Mouse (Mus musculus): ENCODE data around the gene Cux1.
A peak's percentile ranks its signal among the peaks of the same experiment; 100 is the strongest.

The Cux1 gene

GRCm38 (mm10) chr5:136568026-136568765, 906 bp upstream of the Cux1 start:
- peak; percentile 82 for DNase-seq (ENCODE audit: extremely low spot score, low spot score)

GRCm38 (mm10) chr5:136566812-136567175, 496 bp downstream of the Cux1 start:
- peak; percentile 84 for DNase-seq (ENCODE audit: extremely low spot score, low spot score)

- peak; percentile 74 for DNase-seq (ENCODE audit: extremely low spot score, low spot score)
Measured at GRCm38 (mm10) chr5:136566001-136566811, 1.1 kb downstream of the Cux1 start.

GRCm38 (mm10) chr5:136565311-136565811, 1.9 kb downstream of the Cux1 start:
- DNase-seq (ENCODE audit: extremely low spot score, low spot score) = peak; percentile 72

- DNase-seq (ENCODE audit: extremely low spot score, low spot score) = no peak
Measured at GRCm38 (mm10) chr5:136564613-136565299, 2.5 kb downstream of the Cux1 start.

GRCm38 (mm10) chr5:136563996-136564395, 3.3 kb downstream of the Cux1 start:
- no peak for DNase-seq (ENCODE audit: extremely low spot score, low spot score)

- no peak for DNase-seq (ENCODE audit: extremely low spot score, low spot score)
Measured at GRCm38 (mm10) chr5:136563104-136563503, 4.2 kb downstream of the Cux1 start.

- DNase-seq (ENCODE audit: extremely low spot score, low spot score) = no peak
Measured at GRCm38 (mm10) chr5:136562212-136562611, 5.1 kb downstream of the Cux1 start.

- no peak for DNase-seq (ENCODE audit: extremely low spot score, low spot score)
Measured at GRCm38 (mm10) chr5:136561641-136562040, 5.6 kb downstream of the Cux1 start.

- no peak for DNase-seq (ENCODE audit: extremely low spot score, low spot score)
Measured at GRCm38 (mm10) chr5:136560656-136561055, 6.6 kb downstream of the Cux1 start.

GRCm38 (mm10) chr5:136557446-136557845, 9.8 kb downstream of the Cux1 start:
- DNase-seq (ENCODE audit: extremely low spot score, low spot score) = no peak

GRCm38 (mm10) chr5:136556328-136557262, 10.7 kb downstream of the Cux1 start:
- DNase-seq (ENCODE audit: extremely low spot score, low spot score) = no peak

GRCm38 (mm10) chr5:136555703-136556102, 11.6 kb downstream of the Cux1 start:
- DNase-seq (ENCODE audit: extremely low spot score, low spot score) = no peak

GRCm38 (mm10) chr5:136552832-136553231, 14.5 kb downstream of the Cux1 start:
- DNase-seq (ENCODE audit: extremely low spot score, low spot score) = no peak

GRCm38 (mm10) chr5:136552093-136552492, 15.2 kb downstream of the Cux1 start:
- DNase-seq (ENCODE audit: extremely low spot score, low spot score) = no peak

- no peak for DNase-seq (ENCODE audit: extremely low spot score, low spot score)
Measured at GRCm38 (mm10) chr5:136551571-136551970, 15.7 kb downstream of the Cux1 start.

- DNase-seq (ENCODE audit: extremely low spot score, low spot score) = no peak
Measured at GRCm38 (mm10) chr5:136550726-136551125, 16.6 kb downstream of the Cux1 start.

GRCm38 (mm10) chr5:136548776-136549175, 18.5 kb downstream of the Cux1 start:
- DNase-seq (ENCODE audit: extremely low spot score, low spot score) = no peak

- no peak for DNase-seq (ENCODE audit: extremely low spot score, low spot score)
Measured at GRCm38 (mm10) chr5:136545061-136545460, 22.2 kb downstream of the Cux1 start.

GRCm38 (mm10) chr5:136543171-136543570, 24.1 kb downstream of the Cux1 start:
- DNase-seq (ENCODE audit: extremely low spot score, low spot score) = no peak

- DNase-seq (ENCODE audit: extremely low spot score, low spot score) = no peak
Measured at GRCm38 (mm10) chr5:136540952-136541351, 26.3 kb downstream of the Cux1 start.
